Comparison of ENCODE assay signal across 22 mouse cellular contexts in the genomic region with DNA sequence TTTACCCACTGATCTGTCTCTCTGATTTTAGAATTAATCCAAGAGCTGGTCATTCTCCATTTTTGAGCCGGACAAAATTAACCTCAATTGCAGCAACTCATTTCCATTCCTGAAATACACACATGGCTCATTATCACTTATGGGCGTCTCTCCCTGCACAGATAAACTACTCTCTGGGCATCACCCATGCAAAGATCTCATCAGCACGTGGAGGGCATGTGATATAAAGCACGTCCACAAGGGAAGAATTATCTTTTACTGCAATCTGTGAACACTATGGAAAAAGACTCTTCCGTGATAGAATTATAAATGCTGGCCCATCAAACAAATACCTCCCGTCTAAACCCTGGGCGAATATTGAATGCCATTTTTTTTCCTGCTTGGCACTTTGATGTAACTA.
"Had no signal": no experiment of that assay in that cellular context is flagged by ENCODE, and none has a peak within 500 bp of the region (broad histone marks: within the 10 kb centered on the region; RNA-seq: fewer than 3 reads in every experiment).

No protein-coding gene starts in this region.

- H3K36me3 ChIP-seq: liver, embryonic 13.5 days; liver, embryonic 15.5 days; lung, embryonic 15.5 days; midbrain, embryonic 12.5 days; neural tube, embryonic 12.5 days; stomach, embryonic 15.5 days had no signal

- H3K4me2 ChIP-seq: liver, embryonic 11.5 days; liver, embryonic 13.5 days; liver, embryonic 15.5 days; lung, embryonic 15.5 days; midbrain, embryonic 12.5 days; neural tube, embryonic 12.5 days; stomach, embryonic 15.5 days had no signal

- H3K4me3 ChIP-seq: liver, embryonic 13.5 days; liver, embryonic 15.5 days; lung, embryonic 15.5 days; midbrain, embryonic 12.5 days; myocyte; neural tube, embryonic 12.5 days; stomach, embryonic 15.5 days had no signal

- H3K9me3 ChIP-seq: liver, embryonic 13.5 days; liver, embryonic 15.5 days; lung, embryonic 15.5 days; midbrain, embryonic 12.5 days; neural tube, embryonic 12.5 days; stomach, embryonic 15.5 days had no signal

- DNase-seq: liver, embryonic 13.5 days; liver, postnatal 0 days; lung, adult 2 months; lung, postnatal 14 days; lung, postnatal 4 days; midbrain, embryonic 14.5 days; retina, postnatal 1 day; right cerebral cortex, adult 18-20 months; right cerebral cortex, postnatal 25 days; thymus, adult 2 months; thymus, postnatal 25 days; thymus, postnatal 4 days had no signal

- H3K9ac ChIP-seq: liver, embryonic 13.5 days; liver, embryonic 15.5 days; liver, postnatal 0 days; lung, embryonic 15.5 days; midbrain, embryonic 12.5 days; neural tube, embryonic 12.5 days; stomach, embryonic 15.5 days had no signal

- H3K27ac ChIP-seq: liver, embryonic 13.5 days; liver, embryonic 15.5 days; lung, embryonic 15.5 days; midbrain, embryonic 12.5 days; neural tube, embryonic 12.5 days; stomach, embryonic 15.5 days; stomach, postnatal 0 days had no signal

- H3K27me3 ChIP-seq: liver, embryonic 13.5 days; liver, embryonic 15.5 days; lung, embryonic 15.5 days; midbrain, embryonic 12.5 days; neural tube, embryonic 12.5 days; stomach, embryonic 15.5 days had no signal

- ATAC-seq: liver, postnatal 0 days; lung, postnatal 0 days; midbrain, embryonic 16.5 days had no signal

- H3K4me1 ChIP-seq: liver, embryonic 13.5 days; liver, embryonic 15.5 days; lung, embryonic 15.5 days; midbrain, embryonic 12.5 days; neural tube, embryonic 12.5 days; stomach, embryonic 15.5 days had no signal
